Mouse (Mus musculus): ENCODE measurements around the gene Tmem86a.

Gene Tmem86a

DNA sequence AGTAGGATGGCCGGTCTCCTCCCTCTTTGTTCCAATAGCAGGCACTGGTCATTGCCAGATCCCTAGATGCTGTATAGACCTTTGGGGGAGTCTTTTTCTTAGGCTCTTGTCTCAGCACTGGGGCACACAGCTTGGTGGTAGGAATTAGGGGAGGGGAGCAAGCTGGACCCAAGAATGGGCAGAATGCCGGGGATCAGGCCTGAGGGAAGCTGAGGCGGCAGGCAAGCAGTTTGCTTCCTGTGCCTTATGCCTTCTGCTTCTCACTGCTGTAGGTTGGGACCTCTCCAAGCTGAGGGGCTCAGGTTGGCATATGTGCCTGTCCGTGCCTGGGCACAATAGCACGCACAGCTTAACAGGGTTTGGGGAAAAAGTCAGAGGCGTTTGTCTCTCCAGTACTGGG is 25.8 kb downstream of the Tmem86a start:
- DNase-seq (ENCODE audit: low spot score in 2 of 2) = no peak

DNA sequence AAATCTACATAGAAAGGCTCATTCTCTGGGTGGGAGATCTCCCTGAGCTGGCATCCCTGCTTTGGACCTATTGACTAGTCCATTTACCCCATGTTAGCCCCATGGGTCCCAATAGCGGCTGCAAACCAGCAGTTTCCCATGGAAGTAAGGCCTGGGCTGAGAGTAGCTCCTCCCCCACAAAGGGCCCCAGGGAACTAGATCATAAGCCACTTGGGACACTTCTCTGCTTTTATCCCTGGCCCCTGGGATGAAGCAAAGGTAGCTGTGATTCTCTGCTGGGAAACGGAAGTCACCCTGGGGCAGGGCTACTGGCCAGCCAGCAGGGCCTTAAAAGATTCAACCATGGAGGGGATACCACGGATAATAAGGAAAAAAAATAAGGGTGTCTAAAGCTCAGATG is 26.3 kb downstream of the Tmem86a start:
- no peak for DNase-seq (ENCODE audit: low spot score in 2 of 2)

DNA sequence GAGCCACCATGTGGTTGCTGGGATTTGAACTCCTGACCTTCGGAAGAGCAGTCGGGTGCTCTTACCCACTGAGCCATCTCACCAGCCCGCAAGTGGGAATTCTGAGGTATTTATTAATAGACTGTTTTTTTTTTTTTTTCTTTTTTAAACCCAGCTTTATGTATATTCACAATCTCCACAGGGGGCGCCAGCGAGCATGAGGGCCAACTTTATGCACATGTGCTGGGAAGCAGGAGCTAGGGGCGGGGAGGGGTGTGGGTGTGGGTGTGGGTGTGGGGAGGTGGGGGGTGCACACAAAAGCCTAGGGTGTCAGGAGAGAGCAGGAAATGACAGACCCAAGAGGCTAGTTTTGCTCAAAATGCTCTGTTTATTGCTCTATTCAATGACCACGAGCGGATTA is 27.1 kb downstream of the Tmem86a start:
- DNase-seq (ENCODE audit: low spot score in 2 of 2) = no peak

DNA sequence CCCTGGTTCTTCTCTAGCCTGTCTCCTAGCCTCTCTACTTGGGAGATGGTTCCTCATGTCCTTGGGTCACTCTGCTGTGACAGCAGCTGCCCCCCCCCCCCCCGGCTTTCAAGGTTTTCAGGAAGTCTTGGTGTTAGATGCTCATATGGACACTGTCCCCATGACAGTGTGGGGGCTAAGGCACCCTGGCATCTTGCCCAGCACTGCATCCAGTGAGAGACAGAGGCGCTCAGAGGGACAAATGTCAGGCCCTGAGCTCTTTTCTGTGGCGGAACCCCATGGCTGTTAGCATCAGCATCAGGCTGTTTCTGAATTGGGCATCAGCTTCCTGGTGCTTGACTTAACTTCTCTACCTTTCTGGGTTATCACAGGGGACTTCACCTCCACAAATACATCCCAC is 30.5 kb downstream of the Tmem86a start:
- DNase-seq (ENCODE audit: low spot score in 2 of 2) = no peak

DNA sequence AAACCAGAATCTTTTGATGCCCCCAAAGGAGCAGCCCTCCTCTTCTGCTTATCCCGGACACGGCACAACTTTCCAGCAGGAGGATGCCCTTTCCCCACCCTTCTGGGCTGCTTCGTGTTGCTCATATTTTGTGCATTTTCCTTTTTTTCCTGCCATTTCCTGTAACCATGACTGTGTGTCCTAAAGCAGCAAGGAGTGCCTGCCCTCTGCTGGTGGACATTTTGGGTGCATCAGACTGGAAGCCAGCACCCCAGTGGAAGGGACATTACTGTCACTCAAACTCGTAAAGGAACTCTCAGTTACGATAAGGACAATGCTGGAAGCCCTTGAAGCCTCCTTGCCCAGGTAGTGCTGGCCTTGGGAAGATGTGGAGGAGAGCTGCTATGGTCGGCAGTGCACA is 30.9 kb downstream of the Tmem86a start:
- peak; percentile 77 to 84 for DNase-seq (ENCODE audit: low spot score in 2 of 2)

DNA sequence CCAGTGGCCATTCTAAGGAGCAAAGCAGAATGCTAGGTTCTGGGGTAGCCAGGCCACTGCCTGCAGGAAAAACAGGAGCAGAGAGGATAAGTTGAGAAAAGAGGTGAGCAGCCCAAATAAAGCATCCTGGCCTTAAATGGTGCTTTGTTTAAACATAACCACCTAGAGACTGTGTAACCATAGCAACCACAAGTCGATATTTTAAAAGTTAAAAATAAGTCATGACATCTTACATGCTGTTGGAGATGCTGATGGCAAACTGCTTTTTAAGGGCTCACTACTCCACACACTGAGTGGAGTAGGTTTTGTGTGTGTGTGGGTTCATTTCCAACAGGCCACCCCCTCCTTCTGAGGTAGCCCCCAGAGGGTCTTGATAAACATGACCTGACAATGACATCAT is 34.7 kb downstream of the Tmem86a start:
- DNase-seq (ENCODE audit: low spot score in 2 of 2) = no peak

DNA sequence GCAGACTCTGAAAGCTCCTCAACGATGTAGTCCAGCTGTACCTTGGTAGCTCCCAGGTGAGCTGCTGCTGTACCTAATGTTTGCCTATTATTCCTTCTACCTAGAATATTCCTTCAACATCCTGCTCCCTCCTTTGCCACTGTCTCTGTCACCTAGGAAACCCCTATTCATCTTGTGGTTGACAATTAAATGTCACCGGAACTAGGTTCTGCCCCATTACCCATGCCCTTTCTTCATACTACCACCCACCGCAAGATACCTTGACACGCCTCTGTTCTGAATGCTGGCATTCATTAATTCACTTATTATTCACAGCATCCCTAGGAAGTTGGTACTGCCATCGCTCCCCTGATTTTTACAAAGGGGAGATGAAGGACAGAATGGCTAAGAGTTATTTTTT is 43.5 kb downstream of the Tmem86a start:
- no peak for DNase-seq (ENCODE audit: low spot score in 2 of 2)

DNA sequence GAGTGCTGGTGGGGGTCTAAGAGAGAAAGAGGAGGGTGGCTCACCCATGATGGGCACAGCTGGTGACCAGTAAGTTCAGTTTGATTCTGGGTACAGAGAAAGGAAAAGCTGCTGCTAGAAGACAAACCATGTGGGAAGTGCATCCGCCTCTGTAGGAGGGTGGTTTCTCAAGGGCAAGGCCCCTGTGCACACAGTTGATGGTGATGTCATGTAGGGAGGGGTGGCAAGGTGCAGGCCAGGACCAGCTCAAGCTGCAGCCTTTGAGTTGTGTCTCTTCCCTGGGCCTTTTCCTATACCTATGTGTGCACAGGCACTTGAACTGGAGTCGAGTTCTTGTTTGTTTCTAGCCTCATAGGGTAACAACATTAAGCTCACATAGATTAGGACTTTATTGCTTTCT is 44.6 kb downstream of the Tmem86a start:
- no peak for DNase-seq (ENCODE audit: low spot score in 2 of 2)

DNA sequence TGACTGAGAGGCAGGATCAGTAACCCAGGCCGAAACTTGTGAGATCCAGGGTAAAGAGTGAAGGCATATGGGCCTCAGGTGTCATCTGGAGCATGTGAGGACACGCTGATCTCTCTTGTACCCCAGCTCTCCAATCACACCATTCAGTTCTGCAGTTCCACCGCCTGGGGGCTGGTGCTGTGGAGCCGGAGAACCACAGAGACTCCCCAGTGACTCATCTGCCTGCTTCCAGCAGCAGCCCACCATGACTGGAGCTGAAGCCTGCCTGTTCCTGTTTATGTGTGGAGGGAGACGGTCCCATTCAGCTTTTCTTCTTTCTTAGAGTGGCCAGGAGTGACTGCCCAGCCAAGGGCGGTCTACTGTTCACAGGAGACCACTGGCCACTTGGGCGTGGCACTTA is 47.6 kb downstream of the Tmem86a start:
- DNase-seq (ENCODE audit: low spot score in 2 of 2) = peak; percentile 62 to 66

DNA sequence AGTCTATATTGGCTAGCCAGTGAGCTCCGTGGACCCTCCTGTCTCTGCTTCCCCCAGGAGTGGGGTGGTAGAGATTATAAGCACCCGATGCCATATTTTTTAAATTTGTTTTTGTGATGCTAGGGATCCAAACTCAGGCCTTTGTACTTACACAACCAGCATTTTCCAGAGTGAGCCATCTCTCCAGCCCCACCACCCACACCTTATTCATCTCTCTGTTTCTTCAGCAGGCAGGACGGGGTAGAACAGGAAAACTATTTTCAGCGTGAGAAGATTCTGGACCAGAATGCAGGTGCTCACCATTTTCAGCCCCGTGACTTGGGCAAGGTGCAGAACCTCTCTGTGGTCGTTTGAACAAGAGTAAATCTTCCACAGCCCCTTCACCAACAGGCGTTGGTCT is 48.9 kb downstream of the Tmem86a start:
- DNase-seq (ENCODE audit: low spot score in 2 of 2) = no peak

DNA sequence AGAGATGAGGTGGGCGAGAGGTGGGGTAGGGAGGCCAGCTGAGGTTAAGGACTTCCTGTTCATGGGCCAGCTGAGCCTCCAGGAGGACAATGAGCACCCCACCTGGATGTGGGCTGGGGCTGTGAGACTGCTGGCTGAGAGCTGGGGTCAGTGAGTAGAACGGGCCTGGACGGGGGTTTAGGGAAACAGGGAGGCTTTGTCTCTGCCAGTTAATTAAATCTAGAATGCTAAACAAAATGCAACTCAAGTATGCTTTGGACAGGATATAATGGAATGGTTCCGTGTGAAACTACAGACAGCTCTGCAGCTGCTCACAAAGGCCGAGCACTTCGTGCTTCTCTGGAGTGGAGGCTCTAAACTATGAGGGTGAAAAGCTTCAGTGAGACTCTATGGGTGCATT is 50.2 kb downstream of the Tmem86a start:
- no peak for DNase-seq (ENCODE audit: low spot score in 2 of 2)

DNA sequence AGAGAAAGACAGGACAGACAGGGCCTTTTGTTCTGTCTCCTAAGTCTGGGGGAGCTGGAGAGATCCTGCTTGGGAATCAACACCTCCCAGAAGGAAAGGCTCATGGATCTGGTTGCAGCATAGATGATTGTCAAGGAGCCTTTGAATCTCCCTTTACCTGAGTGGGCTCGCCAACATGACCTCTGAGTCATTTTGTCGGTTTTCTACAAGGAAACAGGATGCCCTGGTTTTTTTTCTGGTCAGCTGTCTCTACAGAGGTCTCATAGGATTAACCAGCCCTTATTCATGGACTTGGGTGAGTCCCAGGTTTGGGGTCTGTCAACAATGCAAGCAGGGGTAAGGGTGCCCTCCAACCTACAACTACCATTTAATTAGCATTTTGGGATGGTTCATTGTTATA is 52.6 kb downstream of the Tmem86a start:
- no peak for DNase-seq (ENCODE audit: low spot score in 2 of 2)

DNA sequence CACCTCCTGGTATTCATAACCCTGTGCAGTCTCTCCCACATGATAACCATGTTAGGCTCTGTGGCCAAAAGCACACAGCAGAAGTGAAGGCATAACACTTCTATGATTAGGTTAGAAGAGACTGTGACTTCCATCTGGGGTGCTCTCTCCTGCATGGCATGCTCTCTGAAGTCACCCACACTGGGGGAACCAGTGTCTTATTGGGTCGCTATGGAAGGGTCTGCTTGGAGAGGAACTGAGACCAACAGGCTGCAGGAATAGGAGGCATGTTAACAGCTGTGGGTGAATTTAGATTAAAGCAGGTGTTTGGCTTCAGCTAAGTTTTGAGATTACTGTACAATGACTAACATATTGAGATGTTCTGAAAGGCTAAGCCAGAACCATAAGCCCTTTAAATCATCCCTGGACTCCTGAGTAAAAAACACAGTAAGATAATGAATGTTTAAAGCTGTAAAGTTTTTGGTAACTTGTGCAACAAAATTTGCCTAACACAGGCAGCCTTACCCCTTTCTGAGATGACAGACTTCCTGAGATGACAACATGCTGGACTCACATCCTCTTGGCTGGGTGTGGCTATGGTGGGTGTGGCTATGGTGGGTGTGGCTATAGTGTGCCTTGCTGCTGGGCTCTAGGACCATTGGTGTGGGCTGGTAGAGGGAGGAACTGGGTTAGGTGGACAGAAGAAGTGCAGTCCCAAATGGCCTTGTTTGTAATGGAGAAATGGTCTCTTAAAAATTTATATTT is 53.4 kb downstream of the Tmem86a start:
- no peak for DNase-seq (ENCODE audit: low spot score in 2 of 2)
